Mouse (Mus musculus): ENCODE data around the gene Runx3.

DNA sequence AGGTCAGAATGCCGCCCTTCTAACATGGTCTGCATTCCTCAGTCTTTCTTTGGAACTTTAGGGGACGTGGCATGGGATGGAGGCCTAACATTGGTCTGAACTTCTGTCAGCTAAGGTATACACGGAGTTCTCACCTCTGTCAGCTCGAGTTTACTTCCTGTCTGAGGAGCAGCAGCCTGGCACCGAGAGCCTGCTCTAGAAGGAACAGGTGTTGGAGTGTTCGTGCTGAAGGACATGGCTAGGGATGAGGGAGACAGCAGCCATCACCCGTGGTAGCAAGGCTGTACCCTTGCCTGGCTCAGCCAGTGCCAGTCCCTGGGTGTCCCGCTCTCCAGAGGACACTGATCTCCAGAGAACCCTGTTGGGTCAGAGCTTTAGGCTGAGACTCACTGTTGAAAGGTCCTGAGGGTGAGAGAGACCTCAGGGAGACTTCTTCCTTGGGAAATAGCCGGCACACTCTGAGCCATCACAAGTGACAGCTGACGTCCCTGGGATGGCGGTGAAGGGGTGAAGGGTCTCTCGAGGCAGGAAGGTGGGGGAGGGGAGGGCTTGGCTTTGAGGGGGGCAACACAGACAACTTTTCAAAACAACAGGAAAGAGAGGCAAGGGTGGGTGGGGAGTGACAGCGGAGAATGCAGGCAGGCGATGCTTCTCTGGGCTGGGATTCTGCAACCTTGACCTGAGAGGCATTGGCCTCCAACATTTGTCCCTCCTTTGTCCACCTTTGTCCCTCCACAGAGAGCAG lies 4.9 kb upstream of the Runx3 start:
- no peak for TF ChIP-seq CTCF (IDR thresholded peaks at IDR 0.05; ENCODE audit: control insufficient read depth, insufficient read depth, low read length)
- TF ChIP-seq POLR2A (IDR thresholded peaks at IDR 0.05; ENCODE audit: borderline replicate concordance, control insufficient read depth, low read depth, low read length) = no peak
